Mouse (Mus musculus): ENCODE results near the gene Hist1h4b.
"Not testable (repeated sequence)": the region's sequence is repeated elsewhere in the genome, so short reads cannot be mapped to it uniquely, and the experiment has no call there.

Hist1h4b gene

GRCm38 (mm10) chr13:23757211-23757773 is 479 bp downstream of the Hist1h4b start:
- peak; percentile 91 for DNase-seq (ENCODE audit: low read depth, low spot score)

DNA sequence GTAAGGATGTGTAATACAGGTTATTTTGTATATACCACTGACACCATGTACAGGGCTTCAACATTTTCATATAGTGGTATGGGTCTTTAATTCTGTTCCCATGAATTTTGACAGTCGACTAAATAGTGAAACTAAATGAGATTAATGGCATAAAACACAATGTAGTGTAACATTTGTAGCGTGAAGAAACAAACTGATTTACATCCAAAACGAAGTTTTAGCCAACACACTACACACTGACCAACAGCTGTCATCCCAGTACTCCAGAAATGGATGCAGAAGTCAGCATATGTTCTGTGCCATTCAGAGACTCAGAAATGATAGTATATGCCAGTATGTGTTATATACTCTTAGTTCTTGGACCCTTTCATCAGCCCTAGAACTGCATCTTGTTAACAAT is 1.1 kb downstream of the Hist1h4b start:
- DNase-seq (ENCODE audit: low read depth, low spot score): no peak

DNA sequence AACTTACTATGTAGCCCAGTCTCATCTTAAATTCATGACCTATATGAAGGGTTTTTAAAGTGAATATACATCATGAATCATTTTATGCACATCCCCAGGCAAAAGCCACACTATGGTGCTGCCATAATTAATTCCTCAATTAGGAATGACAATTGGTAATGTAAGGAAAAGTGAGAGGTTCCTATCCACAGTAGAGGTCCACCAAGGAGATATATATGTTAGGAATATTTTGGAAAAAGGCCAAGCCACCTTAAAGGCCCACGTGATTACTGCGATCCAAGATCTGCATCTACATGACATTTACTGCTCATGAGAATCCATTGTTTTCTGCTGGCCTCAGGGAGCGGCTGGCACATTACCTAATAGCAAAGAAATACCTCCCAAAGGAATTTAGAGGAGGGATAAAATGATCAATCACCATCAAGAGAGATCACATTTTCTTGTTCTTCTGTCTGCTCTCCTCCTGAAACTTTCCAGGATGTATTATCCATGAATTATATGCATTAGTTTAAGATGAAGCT is 2.5 kb downstream of the Hist1h4b start:
- peak; percentile 70 for DNase-seq (ENCODE audit: low read depth, low spot score)

DNA sequence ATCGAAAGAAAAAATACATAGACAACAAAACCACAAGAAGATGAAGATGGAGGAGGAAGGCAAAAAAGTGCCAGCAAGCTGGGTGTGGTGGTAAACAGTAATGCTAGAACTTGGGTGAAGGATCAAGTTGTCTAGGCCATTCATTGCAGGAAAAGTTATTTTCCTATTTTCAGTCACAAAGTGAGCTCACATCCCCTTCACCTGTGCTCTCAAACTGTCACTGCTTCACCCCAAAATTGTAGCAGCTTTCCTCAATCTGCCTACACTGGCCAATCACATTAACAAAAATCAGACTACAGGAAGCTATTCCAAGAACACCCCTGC is 3.1 kb downstream of the Hist1h4b start:
- DNase-seq (ENCODE audit: low read depth, low spot score): no peak

- peak; percentile 83 for DNase-seq (ENCODE audit: low read depth, low spot score)
Measured at GRCm38 (mm10) chr13:23760240-23760971, 3.6 kb downstream of the Hist1h4b start.

DNA sequence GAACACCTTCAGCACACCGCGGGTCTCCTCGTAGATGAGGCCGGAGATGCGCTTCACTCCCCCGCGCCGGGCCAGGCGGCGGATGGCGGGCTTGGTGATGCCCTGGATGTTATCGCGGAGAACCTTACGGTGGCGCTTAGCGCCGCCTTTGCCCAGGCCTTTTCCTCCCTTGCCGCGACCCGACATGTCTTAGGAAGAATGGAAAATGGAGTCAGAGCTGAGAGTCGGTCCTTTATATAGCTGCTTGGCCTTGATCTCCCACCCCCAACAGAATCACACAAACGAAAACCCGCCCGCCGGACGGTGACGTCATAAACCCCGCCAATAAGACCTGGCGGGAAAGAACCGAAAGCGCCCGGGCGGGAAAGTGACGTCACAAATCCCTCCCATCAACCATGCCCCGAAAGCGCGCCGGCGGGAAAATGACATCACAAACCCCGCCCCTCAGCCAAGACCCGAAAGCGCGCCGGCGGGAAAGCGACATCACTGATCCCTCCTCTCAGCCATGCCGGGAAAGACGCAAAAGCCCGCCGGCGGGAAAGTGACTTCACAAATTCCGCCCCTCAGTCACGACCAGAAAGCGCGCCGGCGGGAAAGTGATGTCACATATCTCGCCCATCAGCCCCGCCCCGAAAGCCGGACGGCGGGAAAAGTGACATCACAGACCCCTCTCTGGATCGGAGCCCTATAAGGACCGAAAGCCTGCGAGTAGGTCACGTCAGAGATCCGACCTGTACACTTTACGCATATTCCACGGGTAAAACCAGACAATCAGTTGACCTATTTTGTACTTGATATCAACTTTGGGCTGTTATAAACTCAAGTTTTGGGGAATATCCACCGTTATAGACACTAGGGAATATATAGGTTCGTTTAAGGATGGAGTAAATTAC is 4.4 kb downstream of the Hist1h4b start, which contains the start of gene Hist1h4a:
Hist1h4a (minus strand) TSS at position 259 of the 893 bp plus-strand sequence.
- peak; percentile 99 for DNase-seq (ENCODE audit: low read depth, low spot score)

DNA sequence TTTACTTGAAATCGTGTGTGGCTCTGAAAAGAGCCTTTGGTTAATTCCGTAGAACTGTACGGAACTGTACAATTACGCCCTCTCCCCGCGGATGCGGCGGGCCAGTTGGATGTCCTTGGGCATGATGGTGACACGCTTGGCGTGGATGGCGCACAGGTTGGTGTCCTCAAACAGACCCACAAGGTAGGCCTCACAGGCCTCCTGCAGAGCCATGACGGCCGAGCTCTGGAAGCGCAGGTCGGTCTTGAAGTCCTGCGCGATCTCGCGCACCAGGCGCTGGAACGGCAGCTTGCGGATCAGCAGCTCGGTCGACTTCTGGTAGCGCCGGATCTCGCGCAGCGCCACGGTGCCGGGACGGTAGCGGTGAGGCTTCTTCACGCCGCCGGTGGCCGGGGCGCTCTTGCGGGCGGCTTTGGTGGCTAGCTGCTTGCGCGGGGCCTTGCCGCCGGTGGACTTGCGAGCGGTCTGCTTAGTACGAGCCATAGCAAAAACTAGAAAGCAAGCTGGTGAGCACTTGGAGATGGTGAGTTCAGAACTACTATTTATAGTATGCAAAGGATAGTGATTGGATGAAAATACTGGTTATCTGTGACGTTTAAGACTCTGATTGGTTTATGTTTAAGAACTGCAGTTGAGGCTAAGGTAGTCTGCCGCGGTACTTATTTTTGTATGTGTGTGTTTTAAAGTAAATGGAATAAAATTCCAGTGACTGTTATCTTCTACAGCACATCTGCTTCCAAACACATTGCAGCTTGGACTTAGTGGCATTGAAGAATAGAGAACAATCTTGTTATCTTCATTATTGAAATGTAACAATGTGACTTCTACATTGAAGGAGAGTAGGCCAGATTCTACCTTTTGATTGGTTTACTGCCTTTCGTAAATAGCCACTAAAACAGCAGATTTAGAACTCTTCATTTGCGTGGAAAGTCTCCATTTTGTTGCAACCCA is 5.3 kb downstream of the Hist1h4b start, which contains the start of gene Hist1h3a:
Hist1h3a (minus strand) TSS at position 516 of the 951 bp plus-strand sequence.
- peak; percentile 89 for DNase-seq (ENCODE audit: low read depth, low spot score)

DNA sequence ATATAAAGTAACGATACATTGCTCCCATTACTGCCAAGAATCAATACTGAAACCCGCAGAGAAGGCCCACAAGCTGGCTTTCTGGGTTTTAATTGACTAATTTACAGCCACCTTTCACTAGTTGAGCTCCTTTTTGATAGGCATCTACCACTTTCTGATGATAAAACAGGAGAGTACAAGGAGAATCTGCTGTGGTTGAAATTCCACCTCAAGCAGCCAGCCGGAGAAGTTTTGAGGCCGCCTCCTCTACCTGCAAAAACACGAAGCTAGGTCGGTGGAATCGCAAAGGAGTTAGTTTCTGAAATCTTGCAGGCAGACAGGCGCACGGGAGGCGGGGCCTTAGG is 6.4 kb downstream of the Hist1h4b start:
- no peak for DNase-seq (ENCODE audit: low read depth, low spot score)

DNA sequence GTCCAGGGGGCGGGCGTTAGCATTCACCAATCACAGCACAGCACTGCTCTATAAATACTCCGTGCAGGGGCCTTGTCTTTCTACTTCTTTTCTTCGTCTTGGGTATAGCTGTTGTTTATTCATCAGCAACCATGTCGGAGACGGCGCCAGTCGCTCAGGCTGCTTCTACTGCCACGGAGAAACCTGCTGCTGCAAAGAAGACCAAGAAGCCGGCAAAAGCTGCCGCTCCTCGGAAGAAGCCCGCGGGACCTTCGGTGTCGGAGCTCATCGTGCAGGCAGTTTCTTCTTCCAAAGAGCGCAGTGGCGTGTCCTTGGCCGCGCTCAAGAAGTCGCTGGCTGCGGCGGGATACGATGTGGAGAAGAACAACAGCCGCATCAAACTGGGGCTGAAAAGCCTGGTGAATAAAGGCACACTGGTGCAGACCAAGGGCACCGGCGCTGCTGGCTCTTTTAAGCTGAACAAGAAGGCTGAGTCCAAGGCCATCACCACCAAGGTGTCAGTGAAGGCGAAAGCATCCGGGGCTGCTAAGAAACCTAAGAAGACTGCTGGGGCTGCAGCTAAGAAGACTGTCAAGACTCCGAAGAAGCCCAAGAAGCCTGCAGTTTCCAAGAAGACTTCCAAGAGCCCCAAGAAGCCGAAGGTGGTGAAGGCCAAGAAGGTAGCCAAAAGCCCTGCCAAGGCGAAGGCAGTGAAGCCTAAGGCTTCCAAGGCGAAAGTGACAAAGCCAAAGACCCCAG is 6.9 kb downstream of the Hist1h4b start, which contains the start of gene Hist1h1a:
Hist1h1a (plus strand) TSS at position 81 of the 738 bp plus-strand sequence.
- DNase-seq (ENCODE audit: low read depth, low spot score): peak; percentile 96

DNA sequence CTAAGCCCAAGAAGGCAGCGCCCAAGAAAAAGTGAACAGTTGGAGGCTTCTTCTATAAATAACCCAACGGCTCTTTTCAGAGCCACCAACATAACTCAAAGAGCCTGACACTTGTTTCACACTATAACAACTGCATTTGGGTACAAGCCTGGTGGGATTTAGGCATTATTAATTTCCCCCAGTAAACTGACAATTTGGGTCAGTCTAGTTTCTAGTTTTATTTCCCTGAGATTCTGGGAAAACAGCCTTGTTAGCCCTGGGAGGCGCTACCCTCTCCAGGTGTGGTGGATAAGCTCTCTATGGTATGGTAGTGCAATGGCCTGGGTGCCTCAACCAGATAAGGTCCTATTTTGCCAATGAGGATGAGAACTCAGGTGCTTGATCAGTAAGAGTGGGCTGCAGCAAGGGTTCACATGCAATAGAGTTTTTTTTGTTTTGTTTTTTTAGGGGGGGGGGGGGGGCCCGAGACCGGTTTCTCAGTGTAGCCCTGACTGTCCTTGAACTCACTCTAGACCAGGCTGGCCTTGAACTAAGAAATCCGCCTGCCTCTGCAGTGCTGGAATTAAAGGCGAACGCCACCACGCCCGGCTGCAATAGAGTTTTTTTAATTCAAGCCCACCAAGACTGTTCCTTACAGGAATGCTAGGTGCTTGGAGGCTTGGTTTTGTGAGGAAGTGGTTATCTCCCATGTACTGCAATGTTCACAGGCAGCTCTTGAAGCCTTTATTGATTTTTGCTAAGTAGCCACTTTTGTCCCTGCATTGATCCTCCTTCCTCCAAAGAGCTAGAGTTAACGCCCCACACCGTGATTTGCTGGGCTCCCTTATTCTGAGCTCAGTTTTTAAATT is 7.7 kb downstream of the Hist1h4b start:
- peak; percentile 83 for DNase-seq (ENCODE audit: low read depth, low spot score)

- no peak for DNase-seq (ENCODE audit: low read depth, low spot score)
Measured at GRCm38 (mm10) chr13:23765172-23765513, 8.3 kb downstream of the Hist1h4b start.

DNA sequence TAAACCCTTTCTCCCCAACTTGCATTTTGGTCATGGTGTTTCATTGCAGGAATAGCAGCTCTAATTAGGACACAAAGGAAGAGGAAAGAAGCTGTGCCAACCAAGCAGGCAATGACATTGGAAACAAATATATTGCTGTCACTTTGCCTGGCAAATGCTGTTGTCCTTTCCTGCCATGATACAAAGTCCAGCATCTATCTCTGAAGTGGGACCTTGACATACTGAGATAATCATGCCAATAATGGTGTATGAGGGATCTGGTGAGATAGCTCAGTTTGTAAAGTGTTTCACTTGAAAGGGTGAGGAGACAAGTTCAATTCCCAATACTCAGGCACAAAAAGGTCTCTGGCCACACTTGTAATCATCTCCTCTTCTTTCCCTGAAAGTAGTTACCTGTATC is 10.0 kb downstream of the Hist1h4b start:
- DNase-seq (ENCODE audit: low read depth, low spot score): no peak

DNA sequence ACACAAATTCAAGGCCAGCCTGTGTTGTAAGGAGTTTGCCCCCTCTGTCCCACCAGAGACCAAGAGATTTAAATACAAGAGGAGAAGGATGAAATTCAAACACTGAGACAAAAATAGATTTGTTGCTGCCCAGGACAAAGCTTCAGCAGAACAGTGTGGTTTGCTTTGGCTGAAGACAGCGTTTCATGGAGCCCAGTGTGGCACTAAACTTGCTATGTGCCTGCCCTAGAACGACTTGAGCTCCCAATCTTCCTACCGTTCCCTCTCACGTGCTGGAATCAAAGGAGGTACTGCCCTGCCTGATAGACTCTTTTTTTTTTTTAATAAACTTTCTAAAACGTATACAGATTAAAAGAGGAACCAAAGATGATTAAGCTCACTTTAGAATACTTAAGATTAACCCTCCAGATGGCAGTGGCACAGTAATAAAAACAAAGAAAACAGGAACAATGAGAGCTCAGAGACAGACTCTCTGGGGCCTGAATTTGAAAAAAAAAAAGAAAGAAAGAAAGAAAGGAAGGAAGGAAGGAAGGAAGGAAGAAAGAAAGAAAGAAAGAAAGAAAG is 12.1 kb downstream of the Hist1h4b start:
- DNase-seq (ENCODE audit: low read depth, low spot score): no peak

GRCm38 (mm10) chr13:23769613-23770012 is 12.8 kb downstream of the Hist1h4b start, which contains the start of gene Trim38:
TSS of gene Trim38 (plus strand) at chr13:23769913.
- DNase-seq (ENCODE audit: low read depth, low spot score): not testable (repeated sequence)

GRCm38 (mm10) chr13:23772561-23773313 is 15.9 kb downstream of the Hist1h4b start:
- DNase-seq (ENCODE audit: low read depth, low spot score): peak; percentile 95

- DNase-seq (ENCODE audit: low read depth, low spot score): peak; percentile 50
Measured at GRCm38 (mm10) chr13:23778339-23778738, 21.5 kb downstream of the Hist1h4b start.

DNA sequence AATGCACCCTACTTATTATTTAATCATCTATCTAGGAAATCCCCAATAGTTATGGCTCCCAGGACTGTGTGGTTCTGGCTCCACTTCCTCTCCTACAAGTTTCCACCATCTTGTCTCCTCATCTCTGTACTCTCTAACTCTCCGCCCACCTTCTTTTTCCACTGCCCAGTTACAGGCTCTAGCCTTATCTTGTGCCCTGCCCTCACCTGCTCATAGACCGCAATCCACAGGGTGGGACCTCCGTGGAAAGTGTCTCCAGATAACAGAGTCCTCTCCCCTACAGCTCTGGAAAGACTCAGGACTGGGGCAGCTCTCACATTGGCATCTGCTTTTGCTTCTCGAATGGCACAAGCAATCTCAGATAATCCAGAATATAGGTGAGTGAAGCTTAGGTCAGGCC is 22.2 kb downstream of the Hist1h4b start:
- no peak for DNase-seq (ENCODE audit: low read depth, low spot score)

DNA sequence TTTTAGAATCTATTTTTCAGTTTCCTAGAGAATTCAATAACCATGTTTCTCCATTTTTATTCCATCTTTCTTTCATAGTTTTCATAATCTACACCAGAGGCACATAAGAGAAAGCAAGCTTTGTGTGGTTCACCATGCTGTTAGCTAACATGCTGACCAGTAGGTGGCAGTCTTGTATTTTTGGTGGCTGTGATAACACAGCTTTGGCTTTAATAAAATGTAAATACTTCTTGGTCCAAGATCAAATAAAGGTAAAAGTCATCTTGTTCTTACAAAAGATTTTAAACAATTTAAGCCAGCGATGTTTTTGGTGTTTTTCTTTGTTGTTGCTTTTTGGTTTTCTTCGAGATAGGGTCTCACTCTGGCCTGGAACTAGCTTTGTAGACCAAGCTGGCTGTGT is 35.7 kb downstream of the Hist1h4b start:
- DNase-seq (ENCODE audit: low read depth, low spot score): peak; percentile 59

Measured in ZHBTc4 (cell line).